Mouse (Mus musculus): ENCODE data around the gene Mrtfb.

DNA sequence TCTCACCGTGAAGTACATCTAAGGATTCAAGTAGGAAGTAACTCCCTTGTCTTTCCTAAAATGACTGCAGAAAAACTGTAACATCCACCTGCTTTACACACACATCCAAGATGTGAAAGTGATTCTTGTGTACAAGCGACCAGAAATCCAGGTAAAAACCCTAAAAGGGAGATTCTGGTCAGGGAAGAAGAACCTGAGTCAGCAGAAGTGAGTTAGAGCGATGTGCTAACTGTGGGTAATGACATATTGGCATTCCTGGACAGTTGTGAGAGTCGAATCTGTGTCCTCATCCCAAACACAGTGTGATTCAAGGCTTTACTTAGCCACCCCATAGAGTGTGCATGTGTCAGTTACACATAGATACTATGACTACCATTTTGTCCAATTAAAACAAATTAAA, 72.4 kb downstream of the Mrtfb start:
- TF ChIP-seq POLR2A (IDR thresholded peaks at IDR 0.05; ENCODE audit: borderline replicate concordance, insufficient read depth, low read length), result no peak
- TF ChIP-seq CTCF (IDR thresholded peaks at IDR 0.05; ENCODE audit: borderline replicate concordance, insufficient read depth, low read depth, low read length), result no peak
